Mouse (Mus musculus) intestine, embryonic 15.5 days (tissue): Measurements from ENCODE around the gene Cdc14a. TPM values are rescaled to one million over a fixed set of nuclear protein-coding genes. Genes with fewer than 3 reads are reported as not detected.
A peak's percentile ranks its signal among the peaks of the same experiment; 100 is the strongest.

ENCODE experiments used
- ATAC-seq: fragments of 200-750 bp; cut with Nextera tagmentation; 2 replicates; pipeline ENCODE4 v1.8.0; 2017; ENCODE audit warnings: moderate TSS enrichment, moderate library complexity
- H3K27ac ChIP-seq: fragments of 300-500 bp; sonication (generic); 2 replicates; pipeline ENCODE4 v1.5.1; 2015; ENCODE audit warnings: mild to moderate bottlenecking, inconsistent platforms
- H3K27me3 ChIP-seq: fragments of 300-500 bp; sonication (generic); replicated peaks from 2 replicates; pipeline ENCODE4 v1.6.1; 2015; ENCODE audit warnings: inconsistent platforms
- H3K36me3 ChIP-seq: fragments of 300-500 bp; sonication (generic); 2 replicates; pipeline ENCODE4 v1.6.1; 2015; ENCODE audit warnings: inconsistent platforms
- H3K4me1 ChIP-seq: fragments of 300-500 bp; sonication (generic); replicated peaks from 2 replicates; pipeline ENCODE4 v1.6.1; 2015; ENCODE audit warnings: inconsistent platforms
- H3K4me2 ChIP-seq: fragments of 300-500 bp; sonication (generic); replicated peaks from 2 replicates; pipeline ENCODE4 v1.6.1; 2015; ENCODE audit warnings: mild to moderate bottlenecking, inconsistent platforms
- H3K4me3 ChIP-seq: fragments of 300-500 bp; sonication (generic); replicated peaks from 2 replicates; pipeline ENCODE4 v1.5.1; 2015; ENCODE audit warnings: inconsistent platforms
- H3K9ac ChIP-seq: fragments of 300-500 bp; sonication (generic); 2 replicates; pipeline ENCODE4 v1.6.1; 2015; ENCODE audit warnings: inconsistent platforms
- H3K9me3 ChIP-seq: fragments of 300-500 bp; sonication (generic); 2 replicates; pipeline ENCODE4 v1.6.1; 2016; ENCODE audit warnings: inconsistent platforms
- WGBS: fragments of 180-500 bp; shearing (Covaris S2); methylation state at CpG from one replicate; pipeline ENCODE4 v1.1.7; 2015; 5-methylcytosine and 5-hydroxymethylcytosine counted together
- polyA plus RNA-seq: library from polyadenylated mRNA; unstranded; fragments of >200 nt; fragmentation: Nextera tagmentation; extraction: Ambion mirVana; gene quantifications from 2 replicates; pipeline ENCODE4 v1.2.1, GENCODE M21; 2015

Gene Cdc14a
- polyA plus RNA-seq, 1 experiment from 2014 or later, result 6.2 TPM

DNA sequence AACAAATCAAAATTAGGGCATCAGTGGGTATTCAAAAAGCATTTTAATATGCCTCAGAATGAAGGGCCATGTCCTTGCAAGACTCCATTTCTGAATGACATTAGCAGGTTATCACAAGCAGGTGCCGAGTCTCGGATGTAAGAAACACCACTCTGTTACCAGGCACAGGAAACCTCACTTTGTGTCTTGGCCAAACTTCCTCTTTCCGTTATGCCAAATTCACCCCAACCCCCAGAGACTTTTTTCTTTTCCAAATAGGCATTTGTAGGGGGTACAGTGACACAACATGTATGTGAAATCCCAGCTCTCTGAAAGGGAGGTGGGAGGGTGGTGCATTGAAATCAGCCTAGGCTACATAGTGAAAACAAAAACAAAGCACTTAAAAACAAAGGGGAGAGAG, 12.3 kb upstream of the Cdc14a start:
- Histone ChIP-seq H3K4me1 (no peaks in the 10 kb centered on the region), H3K4me2 (no peak overlapping the region), H3K27me3 (no peaks in the 10 kb centered on the region), H3K4me3 (no peak overlapping the region), H3K9me3 (no peaks in the 10 kb centered on the region), H3K9ac (no peak overlapping the region), H3K36me3 (no peaks in the 10 kb centered on the region), H3K27ac (no peak overlapping the region)
- WGBS, result 74% methylated on average over 3 of the region's 3 CpGs
- ATAC-seq, result no peak

DNA sequence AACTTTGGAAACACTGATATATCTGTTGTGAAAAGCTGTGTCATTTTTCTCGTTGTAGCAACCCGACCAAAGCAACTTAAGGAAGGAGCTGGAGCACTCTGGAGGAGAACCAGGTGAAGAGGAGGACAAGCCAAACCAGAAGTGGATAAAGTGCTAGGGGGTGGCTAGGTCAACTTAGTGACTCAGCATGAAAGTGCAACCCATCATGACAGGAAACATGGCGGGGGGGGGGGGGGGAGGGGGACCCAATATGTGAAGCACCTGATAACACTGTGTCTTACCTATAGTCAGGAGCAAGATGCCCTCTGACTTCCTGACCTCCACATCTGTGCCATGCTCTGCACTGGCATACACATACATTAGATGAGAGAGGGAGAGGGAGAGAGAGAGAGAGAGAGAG, 10.9 kb upstream of the Cdc14a start:
- no peak overlapping the region for H3K27ac ChIP-seq
- no peak overlapping the region for H3K9ac ChIP-seq
- H3K9me3 ChIP-seq, result no peaks in the 10 kb centered on the region
- no peak overlapping the region for H3K4me3 ChIP-seq
- no peak overlapping the region for H3K4me2 ChIP-seq
- no peaks in the 10 kb centered on the region for H3K36me3 ChIP-seq
- ATAC-seq, result no peak
- H3K27me3 ChIP-seq, result no peaks in the 10 kb centered on the region
- no peaks in the 10 kb centered on the region for H3K4me1 ChIP-seq
- 82% methylated on average over 2 of the region's 3 CpGs for WGBS

DNA sequence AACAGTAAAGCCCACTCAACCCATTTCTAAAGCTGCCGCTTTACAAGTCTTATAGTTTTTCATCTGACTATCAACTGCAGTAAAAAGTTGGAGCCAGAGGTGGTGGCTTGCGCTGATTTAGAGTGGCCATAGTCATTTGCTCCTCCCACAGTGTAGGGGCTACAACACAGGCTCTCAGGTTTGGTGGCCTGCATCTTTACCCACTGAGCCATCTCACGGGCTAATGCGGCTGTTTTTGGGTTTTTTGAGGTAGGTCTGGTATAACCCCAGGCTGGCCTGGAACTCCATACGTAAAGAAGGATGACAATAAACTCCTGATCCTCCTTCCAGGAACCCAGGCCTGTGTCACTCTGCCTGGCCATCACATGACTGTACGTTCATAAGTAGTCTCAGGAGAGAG, 2.1 kb upstream of the Cdc14a start:
- Histone ChIP-seq H3K36me3 (no peaks in the 10 kb centered on the region), H3K4me2 (no peak overlapping the region), H3K27me3 (no peaks in the 10 kb centered on the region), H3K4me1 (peaks cover 4% of the 10 kb centered on the region), H3K27ac (no peak overlapping the region), H3K9ac (no peak overlapping the region), H3K4me3 (no peak overlapping the region), H3K9me3 (no peaks in the 10 kb centered on the region)
- WGBS, result 91% methylated on average over 6 of the region's 6 CpGs
- no peak for ATAC-seq

DNA sequence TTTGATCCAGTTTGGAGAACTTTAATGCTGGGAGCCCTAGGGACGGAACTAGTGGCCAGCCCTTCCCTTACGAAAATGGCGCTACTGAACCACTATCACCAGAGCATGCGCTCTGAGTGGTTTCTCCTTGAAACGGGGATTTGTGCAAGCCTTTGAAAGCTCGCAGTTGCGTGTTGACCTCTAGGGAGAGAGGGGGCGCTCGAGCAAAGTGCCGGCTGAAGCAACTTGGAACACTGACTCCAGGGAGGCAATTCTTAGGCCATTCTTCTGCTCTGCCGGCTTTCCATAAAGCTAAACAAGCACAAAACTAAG, 1.1 kb upstream of the Cdc14a start:
- H3K36me3 ChIP-seq, result no peaks in the 10 kb centered on the region
- H3K4me3 ChIP-seq, result peak overlapping the region; percentile 98
- H3K4me1 ChIP-seq, result peaks cover 4% of the 10 kb centered on the region
- peak overlapping the region; percentile 90 for H3K4me2 ChIP-seq
- ATAC-seq, result peak; percentile 69
- under 1% methylated on average over 11 of the region's 11 CpGs for WGBS
- no peaks in the 10 kb centered on the region for H3K27me3 ChIP-seq
- H3K9ac ChIP-seq, result peak overlapping the region; percentile 55
- H3K27ac ChIP-seq, result peak overlapping the region; percentile 96
- H3K9me3 ChIP-seq, result no peaks in the 10 kb centered on the region

DNA sequence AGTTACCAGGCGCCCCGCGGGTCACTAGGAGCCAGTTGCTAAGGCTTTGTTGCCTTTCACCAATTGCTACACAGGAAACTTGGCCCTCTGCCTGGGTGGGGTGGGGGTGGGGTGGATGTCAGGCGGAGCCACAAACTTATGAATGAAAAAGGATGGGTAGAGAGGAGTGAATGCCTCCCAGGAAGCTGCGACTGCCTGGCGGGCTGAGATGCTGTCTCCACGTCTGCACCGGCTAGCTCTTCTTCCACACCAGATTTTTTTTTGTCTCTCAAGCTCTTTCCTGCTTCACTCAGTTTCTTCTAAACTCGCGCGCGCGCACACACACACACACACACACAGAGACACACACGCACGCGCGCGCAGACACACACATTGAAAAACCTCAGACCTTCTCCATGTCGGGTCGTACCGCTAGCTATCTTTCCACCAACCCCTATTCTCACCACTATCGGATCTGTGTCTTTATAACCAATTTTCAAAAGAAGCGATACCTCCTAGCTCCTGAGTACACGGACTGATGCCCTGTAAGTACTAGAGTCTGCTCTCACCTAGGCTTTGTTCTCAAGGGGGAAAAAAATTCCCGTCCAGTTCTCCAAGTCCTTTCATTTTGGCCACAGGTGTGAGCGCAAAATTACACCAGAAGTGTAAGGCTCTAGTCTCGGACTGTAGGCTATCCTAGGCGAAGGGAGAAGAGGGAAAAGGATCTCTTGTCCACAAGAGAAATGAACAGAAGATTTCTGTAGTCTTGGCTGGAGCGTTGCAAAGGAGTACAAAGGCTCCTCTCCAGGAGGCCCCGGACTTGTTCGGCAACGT, 534 bp upstream of the Cdc14a start:
- H3K4me2 ChIP-seq, result peak overlapping the region; percentile 90
- ATAC-seq, result peak; percentile 28
- peak overlapping the region; percentile 55 for H3K9ac ChIP-seq
- peaks cover 4% of the 10 kb centered on the region for H3K4me1 ChIP-seq
- no peaks in the 10 kb centered on the region for H3K36me3 ChIP-seq
- 0% methylated on average over 32 of the region's 32 CpGs for WGBS
- H3K4me3 ChIP-seq, result peak overlapping the region; percentile 98
- H3K27ac ChIP-seq, result peak overlapping the region; percentile 96
- H3K9me3 ChIP-seq, result no peaks in the 10 kb centered on the region
- no peaks in the 10 kb centered on the region for H3K27me3 ChIP-seq

DNA sequence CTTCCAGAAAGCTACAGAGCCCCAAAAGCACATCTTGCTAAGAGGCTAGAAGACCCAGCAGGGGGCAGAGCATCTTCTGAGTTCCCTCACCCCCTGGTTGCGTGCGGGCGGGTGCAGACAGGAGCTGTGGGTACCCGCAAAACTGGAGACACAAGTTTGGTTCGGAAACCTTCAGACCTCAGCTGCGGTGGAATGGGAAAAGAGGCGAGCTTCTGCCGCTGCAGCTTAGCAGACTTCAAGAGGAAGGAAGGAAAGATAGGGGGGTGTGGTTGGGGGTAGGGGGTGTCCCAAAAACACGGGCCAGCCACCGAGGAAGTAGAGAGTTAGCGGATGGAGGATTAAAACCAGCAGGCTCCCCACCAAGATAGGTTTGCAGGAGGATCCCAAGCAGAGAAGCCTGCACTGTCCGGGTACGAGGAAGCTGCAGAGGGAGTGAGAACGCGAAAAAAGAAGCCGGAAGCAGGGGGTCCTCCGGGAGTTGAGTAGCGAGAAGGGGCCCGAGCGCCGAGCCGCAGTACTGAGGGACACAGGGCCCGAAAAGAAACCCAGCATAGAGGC, 958 bp downstream of the Cdc14a start:
- under 1% methylated on average over 23 of the region's 23 CpGs for WGBS
- peak overlapping the region; percentile 96 for H3K27ac ChIP-seq

DNA sequence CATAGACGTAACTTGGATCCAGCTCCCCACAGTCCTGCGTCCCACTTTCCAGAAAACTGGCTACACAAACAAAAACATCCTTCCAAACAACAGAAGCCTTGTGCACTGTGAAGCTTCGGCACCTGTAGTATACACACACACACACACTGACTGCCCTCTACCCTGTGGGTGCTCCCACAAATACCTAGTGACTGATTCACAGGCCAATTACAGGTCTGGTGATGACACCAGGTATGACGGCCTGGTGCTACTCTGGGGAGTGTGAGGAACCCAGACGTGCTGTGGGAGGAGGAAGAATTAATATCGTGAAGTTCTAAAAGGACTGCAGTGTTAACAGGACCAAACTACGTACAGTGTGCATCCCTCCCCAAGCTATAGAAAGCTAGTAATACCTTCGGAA, 1.8 kb downstream of the Cdc14a start:
- H3K27me3 ChIP-seq, result no peaks in the 10 kb centered on the region
- WGBS, result 46% methylated on average over 8 of the region's 8 CpGs
- no peak for ATAC-seq
- peak overlapping the region; percentile 90 for H3K4me2 ChIP-seq
- H3K4me3 ChIP-seq, result 0 out of 2 replicates have a peak overlapping the region, but pooled peaks have one; percentile 6
- no peaks in the 10 kb centered on the region for H3K36me3 ChIP-seq
- no peak overlapping the region for H3K27ac ChIP-seq
- peaks cover 4% of the 10 kb centered on the region for H3K4me1 ChIP-seq
- H3K9me3 ChIP-seq, result no peaks in the 10 kb centered on the region
- no peak overlapping the region for H3K9ac ChIP-seq

More for the DNA sequence above, 958 bp downstream of the Cdc14a start:
- Histone ChIP-seq H3K4me2 (peak overlapping the region; percentile 90), H3K36me3 (no peaks in the 10 kb centered on the region), H3K9ac (peak overlapping the region; percentile 83), H3K4me3 (peak overlapping the region; percentile 98), H3K9me3 (no peaks in the 10 kb centered on the region), H3K27me3 (no peaks in the 10 kb centered on the region), H3K4me1 (peaks cover 4% of the 10 kb centered on the region)
- peak; percentile 19 for ATAC-seq

DNA sequence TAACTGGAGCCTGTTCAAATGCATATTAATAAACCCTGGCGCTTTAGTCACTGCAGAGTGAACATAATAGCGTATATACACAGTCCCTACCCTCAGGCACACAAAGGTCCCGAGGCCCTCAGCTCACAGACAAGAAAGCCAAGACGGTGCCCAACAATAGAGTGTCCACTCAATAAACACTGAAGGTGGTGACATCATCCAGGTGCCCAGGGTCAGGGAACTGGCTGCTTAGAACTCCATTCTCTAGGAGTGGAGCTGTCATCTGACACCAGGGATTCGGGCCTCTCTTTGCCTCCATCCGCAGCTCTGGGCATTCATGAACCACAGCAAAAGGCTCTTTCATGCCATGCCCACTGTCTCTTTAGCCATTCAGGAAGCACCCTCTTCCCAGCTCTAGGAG, 2.7 kb downstream of the Cdc14a start:
- WGBS, result 57% methylated on average over 6 of the region's 6 CpGs
- Histone ChIP-seq H3K9me3 (no peaks in the 10 kb centered on the region), H3K36me3 (no peaks in the 10 kb centered on the region), H3K4me2 (no peak overlapping the region), H3K4me3 (no peak overlapping the region), H3K9ac (no peak overlapping the region), H3K27me3 (no peaks in the 10 kb centered on the region), H3K27ac (no peak overlapping the region), H3K4me1 (peaks cover 4% of the 10 kb centered on the region)
- ATAC-seq, result no peak

DNA sequence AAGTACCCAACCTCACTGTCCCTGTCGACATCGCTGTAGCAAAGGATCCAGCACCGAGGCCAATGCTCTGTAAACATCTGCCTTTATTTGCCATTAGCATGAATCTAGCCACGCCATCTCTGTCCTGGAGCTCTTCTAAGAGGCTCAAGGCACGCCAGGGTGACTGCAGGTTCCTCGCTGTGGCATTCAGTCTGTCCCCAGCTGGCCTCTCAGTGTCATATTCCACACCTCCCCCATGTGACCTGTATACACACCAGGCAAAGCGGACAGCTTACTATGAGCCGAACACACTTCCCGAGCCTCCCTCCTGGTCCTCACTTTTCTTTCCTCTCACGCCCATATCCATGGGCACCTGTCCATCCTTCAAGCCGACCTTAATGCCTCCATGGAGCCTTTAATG, 4.0 kb downstream of the Cdc14a start:
- Histone ChIP-seq H3K27ac (no peak overlapping the region), H3K4me2 (no peak overlapping the region), H3K9ac (no peak overlapping the region), H3K36me3 (no peaks in the 10 kb centered on the region), H3K4me3 (no peak overlapping the region), H3K27me3 (no peaks in the 10 kb centered on the region), H3K9me3 (no peaks in the 10 kb centered on the region), H3K4me1 (peaks cover 4% of the 10 kb centered on the region)
- WGBS, result 83% methylated on average over 11 of the region's 11 CpGs
- ATAC-seq, result no peak

DNA sequence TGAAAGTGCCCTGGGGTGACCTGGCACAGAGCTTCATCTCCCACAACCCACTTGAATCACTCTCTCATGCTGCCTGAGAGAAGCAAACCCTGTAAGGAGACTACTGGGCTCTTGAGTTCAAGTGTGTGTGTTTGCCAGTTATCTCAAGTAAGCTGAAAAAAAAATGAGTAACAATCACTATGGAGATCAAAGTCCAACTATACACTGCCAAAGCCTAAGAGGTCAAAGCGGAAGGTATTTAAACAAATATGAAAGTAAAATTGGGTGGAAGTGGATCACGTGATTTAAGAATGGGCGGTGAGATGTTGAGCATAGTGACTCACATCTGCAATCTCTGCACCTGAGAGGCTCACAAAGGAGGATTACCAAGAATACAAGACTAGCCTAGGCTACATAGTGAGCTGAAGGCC, 9.4 kb downstream of the Cdc14a start:
- Histone ChIP-seq H3K27me3 (no peaks in the 10 kb centered on the region), H3K4me1 (peaks cover 13% of the 10 kb centered on the region), H3K36me3 (no peaks in the 10 kb centered on the region), H3K9ac (no peak overlapping the region), H3K27ac (no peak overlapping the region), H3K4me2 (no peak overlapping the region), H3K4me3 (no peak overlapping the region), H3K9me3 (no peaks in the 10 kb centered on the region)
- 61% methylated on average over 3 of the region's 3 CpGs for WGBS
- ATAC-seq, result peak; percentile 86

DNA sequence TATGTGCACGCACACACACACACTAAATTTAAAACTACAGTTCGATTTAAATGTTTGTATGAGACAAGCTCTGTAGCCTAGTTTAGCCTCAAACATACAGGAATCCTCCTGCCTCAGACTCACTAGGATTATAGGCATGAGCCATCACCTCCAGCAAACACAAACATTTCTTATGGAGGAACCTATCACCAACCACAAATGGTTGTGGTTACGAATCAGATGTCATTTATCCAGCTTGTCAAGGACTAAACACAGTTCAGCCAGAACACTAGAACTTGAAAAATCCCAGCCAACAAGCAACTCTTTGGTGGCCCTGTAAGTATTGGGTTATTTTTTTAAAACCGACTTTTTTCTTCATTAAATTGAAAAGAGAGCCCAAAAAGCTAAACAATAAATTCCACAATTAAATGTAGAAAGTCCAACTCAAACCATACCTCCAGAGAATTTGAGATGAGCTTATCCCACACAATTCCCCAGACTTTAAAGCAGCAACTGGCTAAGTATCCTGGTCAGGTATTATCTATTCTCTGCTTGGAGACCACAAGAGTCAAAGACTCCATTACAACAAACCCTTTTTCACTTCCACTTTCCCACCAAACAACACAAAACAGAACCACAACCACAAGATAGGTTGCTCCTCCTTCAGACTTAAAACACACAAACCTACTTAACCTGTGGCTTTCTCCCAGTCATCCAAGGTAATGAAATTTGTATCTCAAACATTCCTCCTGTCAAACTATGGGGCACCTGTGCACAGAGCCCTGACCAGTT, 10.7 kb downstream of the Cdc14a start:
- Histone ChIP-seq H3K9ac (no peak overlapping the region), H3K4me1 (peaks cover 18% of the 10 kb centered on the region), H3K27me3 (no peaks in the 10 kb centered on the region), H3K4me2 (no peak overlapping the region), H3K27ac (no peak overlapping the region), H3K36me3 (no peaks in the 10 kb centered on the region), H3K4me3 (no peak overlapping the region), H3K9me3 (no peaks in the 10 kb centered on the region)
- 84% methylated on average over 4 of the region's 4 CpGs for WGBS
- ATAC-seq, result no peak

DNA sequence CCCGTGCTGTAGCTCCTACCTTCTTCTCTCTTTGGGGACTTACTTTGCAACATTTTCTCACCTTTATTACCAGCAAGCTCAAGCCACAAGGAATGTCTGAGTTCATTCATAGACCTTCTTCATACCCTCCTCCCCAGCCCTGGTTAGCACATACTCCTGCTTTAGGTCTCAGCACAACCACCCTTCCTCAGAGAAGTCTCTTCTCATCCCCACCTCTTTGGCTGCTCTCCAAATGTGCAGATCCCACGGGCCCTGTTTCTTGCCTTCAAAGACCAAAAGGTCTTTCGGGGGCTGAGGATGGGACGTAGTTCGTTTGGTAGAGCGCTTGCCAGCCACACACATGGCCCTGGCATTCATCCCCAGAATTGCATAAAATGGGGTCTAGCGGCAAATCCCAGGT, 13.8 kb downstream of the Cdc14a start:
- Histone ChIP-seq H3K4me1 (peaks cover 18% of the 10 kb centered on the region), H3K4me3 (no peak overlapping the region), H3K36me3 (no peaks in the 10 kb centered on the region), H3K9ac (no peak overlapping the region), H3K27me3 (no peaks in the 10 kb centered on the region), H3K9me3 (no peaks in the 10 kb centered on the region), H3K4me2 (no peak overlapping the region), H3K27ac (no peak overlapping the region)
- WGBS, result 36% methylated on average over 7 of the region's 7 CpGs
- ATAC-seq, result no peak
